Mouse (Mus musculus) small intestine, adult 2 months (tissue): ENCODE results near the gene Mef2c. TPM values are rescaled to one million over a fixed set of nuclear protein-coding genes. Genes with fewer than 3 reads are reported as not detected.

Experiments
- H3K27ac ChIP-seq: fragments of 200-500 bp; 2 replicates; pipeline ENCODE4 v1.5.1; 2012; ENCODE audit warnings: low read depth, low read length, control low read depth, inconsistent platforms; ENCODE audit not compliant: insufficient read depth
- H3K27me3 ChIP-seq: fragments of 200-500 bp; 2 replicates; pipeline ENCODE4 v1.6.1; 2012; ENCODE audit warnings: mild to moderate bottlenecking, moderate library complexity, low read length, inconsistent platforms; ENCODE audit not compliant: control insufficient read depth, insufficient read depth
- H3K36me3 ChIP-seq: fragments of 200-500 bp; 2 replicates; pipeline ENCODE4 v1.6.1; 2012; ENCODE audit warnings: mild to moderate bottlenecking, low read length, control low read depth, inconsistent platforms; ENCODE audit not compliant: control insufficient read depth, insufficient read depth
- H3K4me1 ChIP-seq: fragments of 200-500 bp; 2 replicates; pipeline ENCODE4 v1.6.1; 2012; ENCODE audit warnings: low read length, inconsistent platforms, mixed read lengths; ENCODE audit not compliant: control insufficient read depth, insufficient read depth, insufficient read length
- H3K4me3 ChIP-seq: fragments of 200-500 bp; 2 replicates; pipeline ENCODE4 v1.5.1; 2012; ENCODE audit warnings: low read depth, mild to moderate bottlenecking, control low read depth, inconsistent platforms, low read length, moderate library complexity
- CTCF ChIP-seq: fragments of 200-500 bp; IDR thresholded peaks from 2 replicates; pipeline ENCODE4 v1.5.1; 2012; ENCODE audit warnings: low read depth, mild to moderate bottlenecking, control low read depth, inconsistent platforms, low read length, moderate library complexity, mixed read lengths; ENCODE audit not compliant: insufficient replicate concordance, insufficient read length; ENCODE audit errors: extremely low read depth
- POLR2A ChIP-seq: fragments of 200-500 bp; IDR thresholded peaks from 2 replicates; pipeline ENCODE4 v1.6.1; 2012; ENCODE audit warnings: low read depth, mild to moderate bottlenecking, control low read depth, inconsistent platforms, low read length, moderate library complexity
- WGBS: fragments of 180-500 bp; shearing (Covaris S2); methylation state at CpG from one replicate; pipeline ENCODE4 v1.1.7; 2018; 5-methylcytosine and 5-hydroxymethylcytosine counted together
- polyA plus RNA-seq: library from polyadenylated mRNA; depleted of rRNA; stranded (reverse); fragments of >200 nt; gene quantifications from 2 replicates; pipeline ENCODE4 v1.2.3, GENCODE M21; 2012

Gene Mef2c
- polyA plus RNA-seq, 1 experiment: 13.1 TPM

DNA sequence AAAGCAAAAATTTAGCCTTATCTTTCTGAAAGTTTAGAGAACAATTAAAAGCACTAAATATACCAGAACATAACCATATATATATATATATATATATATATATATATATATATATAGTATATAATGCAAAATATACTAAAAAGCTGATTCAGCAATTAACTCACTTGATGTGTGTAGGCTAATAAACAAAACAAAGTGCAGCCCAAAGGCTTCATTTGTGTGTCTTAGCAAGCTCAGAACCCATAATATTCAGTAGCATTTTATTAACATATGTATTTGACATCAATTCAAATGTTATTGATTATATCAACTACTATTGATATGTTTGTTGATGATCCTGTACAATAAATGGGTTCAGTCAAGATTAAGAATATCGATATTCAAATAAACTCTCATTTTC lies 3.9 kb downstream of the Mef2c start:
- WGBS: 82% methylated on average over 1 of the region's 1 CpGs
- Histone ChIP-seq H3K27ac (no peak overlapping the region), H3K4me1 (no peaks in the 10 kb centered on the region), H3K27me3 (no peaks in the 10 kb centered on the region), H3K36me3 (no peaks in the 10 kb centered on the region), H3K4me3 (no peak overlapping the region)
- no peak for TF ChIP-seq POLR2A
- no peak for TF ChIP-seq CTCF

DNA sequence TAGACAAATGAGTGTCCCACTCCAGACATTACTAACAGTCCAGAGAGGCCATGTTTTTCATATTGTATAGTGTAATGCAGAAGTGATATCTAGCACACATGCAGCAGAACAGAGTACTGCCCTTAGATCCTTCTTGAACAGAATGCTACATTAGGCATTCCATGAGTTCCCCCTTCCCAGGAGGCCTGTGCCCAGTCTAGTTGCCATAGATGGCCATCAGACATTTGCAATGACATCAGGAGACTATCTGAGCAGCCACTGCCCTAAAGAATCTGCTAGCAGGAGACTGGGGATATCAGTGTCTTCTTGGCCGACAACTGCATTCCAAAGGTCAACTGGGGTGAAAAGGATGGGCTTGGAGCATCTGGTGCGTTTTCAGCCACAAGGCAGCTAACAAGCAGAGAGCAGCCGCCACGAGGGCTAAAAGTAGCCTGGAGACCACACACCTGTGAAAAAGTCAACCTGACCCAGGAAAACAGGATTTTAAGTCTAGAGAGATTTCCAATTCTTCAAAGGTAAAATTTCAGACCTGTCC lies 11.2 kb downstream of the Mef2c start:
- WGBS: 48% methylated on average over 4 of the region's 4 CpGs

DNA sequence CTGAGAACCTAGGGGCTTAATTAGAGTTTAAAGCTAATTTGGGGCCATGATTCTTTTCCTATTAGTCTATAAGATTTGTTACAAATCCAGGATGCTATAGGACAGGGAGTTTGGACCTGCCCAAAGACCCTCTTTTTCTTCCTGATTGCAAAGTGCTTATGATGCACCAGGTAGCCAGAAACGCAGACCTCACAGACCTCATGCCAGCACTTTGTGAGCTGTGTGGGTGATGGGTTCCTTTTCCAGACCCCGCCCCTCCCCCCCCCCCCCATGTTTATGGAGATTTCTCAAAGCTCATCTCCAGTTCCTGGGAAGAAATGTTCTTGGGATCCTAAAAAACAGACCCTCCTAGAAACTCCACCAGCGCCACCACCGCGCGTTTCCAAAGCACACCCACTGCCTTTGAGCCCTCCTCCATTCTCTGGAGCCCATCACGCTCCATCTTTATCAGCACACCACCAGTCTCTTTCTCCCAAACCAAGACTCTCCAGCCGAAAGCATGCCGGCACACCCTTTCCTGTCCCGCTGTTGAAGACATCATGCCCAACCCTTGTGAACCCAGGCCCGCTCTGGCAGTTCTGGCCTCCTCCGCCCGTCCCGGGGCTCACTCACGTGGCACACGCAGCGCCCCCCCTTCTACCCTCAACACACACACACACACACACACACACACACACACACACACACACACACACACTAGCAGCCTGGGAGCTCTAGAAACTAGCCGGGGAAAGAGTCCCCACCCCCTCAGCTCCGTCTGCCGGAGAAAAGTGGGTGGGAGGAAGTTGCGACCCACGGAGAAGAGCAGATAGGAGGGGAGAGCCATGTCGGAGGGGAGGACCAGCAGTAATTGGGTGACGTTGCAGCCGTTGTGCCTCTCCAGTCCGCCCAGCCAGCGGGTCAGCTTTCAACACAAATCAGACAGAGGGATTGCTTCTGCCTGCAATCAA lies 14.1 kb downstream of the Mef2c start:
- Histone ChIP-seq H3K27ac (peak overlapping the region; percentile 31; the same call in 1 of the 2 replicates), H3K4me3 (peak overlapping the region; percentile 65), H3K27me3 (no peaks in the 10 kb centered on the region), H3K36me3 (no peaks in the 10 kb centered on the region), H3K4me1 (no peaks in the 10 kb centered on the region)
- no peak for TF ChIP-seq POLR2A
- TF ChIP-seq CTCF: no peak
- WGBS: 5% methylated on average over 26 of the region's 27 CpGs

More for the DNA sequence above, 11.2 kb downstream of the Mef2c start:
- H3K4me3 ChIP-seq: no peak overlapping the region
- H3K4me1 ChIP-seq: no peaks in the 10 kb centered on the region
- no peaks in the 10 kb centered on the region for H3K27me3 ChIP-seq
- no peaks in the 10 kb centered on the region for H3K36me3 ChIP-seq
- no peak for TF ChIP-seq CTCF
- TF ChIP-seq POLR2A: no peak
- H3K27ac ChIP-seq: no peak overlapping the region

DNA sequence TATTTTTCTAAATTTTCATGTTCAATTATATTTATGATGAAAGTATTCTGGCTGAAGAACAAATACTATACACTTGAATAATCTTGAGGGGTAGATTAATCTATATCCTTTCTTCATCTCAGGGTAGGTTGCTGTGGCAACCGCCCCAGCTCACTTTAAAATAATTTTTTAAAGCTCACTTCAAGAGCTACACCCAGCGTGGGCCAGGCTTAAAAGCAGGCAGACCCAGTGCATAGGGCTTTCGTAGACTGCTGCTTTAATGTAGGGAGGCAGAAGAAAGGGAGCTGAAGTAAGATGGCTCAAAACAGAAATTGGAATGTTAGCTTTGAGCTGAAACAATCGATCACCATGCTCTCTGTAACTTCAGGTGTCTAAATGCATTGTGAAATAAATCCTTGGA lies 17.0 kb downstream of the Mef2c start:
- H3K4me3 ChIP-seq: no peak overlapping the region
- H3K4me1 ChIP-seq: no peaks in the 10 kb centered on the region
- no peak for TF ChIP-seq CTCF
- no peak for TF ChIP-seq POLR2A
- H3K27ac ChIP-seq: no peak overlapping the region
- H3K36me3 ChIP-seq: no peaks in the 10 kb centered on the region
- 68% methylated on average over 4 of the region's 4 CpGs for WGBS
- H3K27me3 ChIP-seq: no peaks in the 10 kb centered on the region

DNA sequence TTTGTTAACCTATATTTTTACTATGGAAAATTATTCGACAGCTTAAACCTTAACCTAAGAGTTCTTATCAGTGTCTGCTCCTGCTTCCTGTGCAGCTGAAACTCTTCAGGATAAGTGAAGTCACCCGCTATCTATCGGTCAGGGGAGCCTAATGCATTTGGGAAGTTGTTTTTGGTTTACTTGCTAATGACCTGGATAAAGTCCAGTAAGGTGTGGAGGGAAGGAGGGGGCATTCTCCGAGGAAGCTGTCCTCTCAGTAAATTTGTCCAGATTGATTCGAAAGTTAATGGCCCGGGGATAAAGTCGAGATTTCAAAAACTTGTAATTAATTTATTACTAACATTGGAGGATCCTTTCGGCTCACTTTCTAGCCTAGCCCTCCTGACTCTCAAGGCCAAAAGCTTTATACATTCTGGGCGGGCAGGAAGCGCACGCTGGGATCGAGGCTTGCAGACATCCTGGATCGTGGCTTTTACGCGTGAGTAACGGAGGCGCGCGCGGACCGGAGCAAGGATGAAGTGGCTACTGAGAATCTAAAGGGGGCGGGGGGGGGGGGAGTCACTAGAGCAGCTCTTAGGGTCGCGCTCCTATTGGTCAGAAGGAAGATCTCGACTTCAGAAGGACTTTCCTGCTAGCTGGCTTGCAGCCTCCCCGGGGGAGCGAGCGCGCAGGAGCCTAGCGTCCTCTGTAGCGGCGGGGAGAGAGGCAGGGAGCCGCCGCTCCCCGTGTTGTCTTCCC lies 19.6 kb downstream of the Mef2c start:
- peak overlapping the region; percentile 70 for H3K4me3 ChIP-seq
- no peaks in the 10 kb centered on the region for H3K36me3 ChIP-seq
- 4% methylated on average over 35 of the region's 35 CpGs for WGBS
- TF ChIP-seq CTCF (no peak), POLR2A (peak; percentile 47; the same call in 1 of the 2 replicates)
- no peaks in the 10 kb centered on the region for H3K27me3 ChIP-seq
- peak overlapping the region; percentile 69; the same call in 1 of the 2 replicates for H3K27ac ChIP-seq
- H3K4me1 ChIP-seq: no peaks in the 10 kb centered on the region

DNA sequence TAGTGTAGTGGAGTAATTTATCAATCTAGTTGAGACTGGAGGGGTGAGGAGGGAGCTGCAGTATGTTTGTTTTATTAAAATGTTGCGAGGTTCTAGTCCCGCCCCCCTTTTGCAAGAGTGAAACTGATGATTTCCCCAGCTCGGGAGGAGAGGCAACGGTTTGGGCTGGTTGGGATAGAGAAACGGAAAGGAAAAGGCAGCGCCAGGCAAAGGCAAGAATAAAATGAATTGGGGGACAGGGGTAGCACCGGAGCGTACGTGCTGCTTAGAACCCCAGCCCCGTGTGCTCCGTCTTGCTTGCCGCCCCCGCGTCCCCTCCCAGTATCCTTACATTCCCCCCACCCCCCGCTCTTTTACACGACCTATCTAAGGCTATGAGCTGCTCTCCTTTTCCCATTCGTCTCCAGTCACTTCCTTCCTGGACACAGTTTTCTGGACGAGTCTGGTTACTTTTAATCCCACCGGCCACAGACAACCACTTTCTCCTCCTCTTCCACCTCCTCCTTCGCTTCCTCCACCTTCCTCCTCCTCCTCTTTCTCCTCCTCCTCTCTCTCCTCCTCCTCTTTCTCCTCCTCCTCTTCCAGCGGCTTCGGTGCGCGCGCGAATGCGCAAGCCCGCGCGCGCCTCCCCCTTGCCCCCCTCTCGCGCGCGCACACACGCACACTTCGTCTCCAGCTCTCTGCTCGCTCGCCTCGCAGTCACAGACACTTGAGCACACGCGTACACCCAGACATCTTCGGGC lies 20.5 kb downstream of the Mef2c start:
- WGBS: 2% methylated on average over 43 of the region's 43 CpGs
- H3K36me3 ChIP-seq: no peaks in the 10 kb centered on the region
- H3K4me3 ChIP-seq: peak overlapping the region; percentile 70
- no peak for TF ChIP-seq CTCF
- TF ChIP-seq POLR2A: no peak; the same call in 1 of the 2 replicates
- H3K27me3 ChIP-seq: no peaks in the 10 kb centered on the region
- H3K27ac ChIP-seq: peak overlapping the region; percentile 69
- H3K4me1 ChIP-seq: no peaks in the 10 kb centered on the region
